Mouse (Mus musculus) cerebellum, adult 2 months (tissue): ENCODE data around the gene Tm2d1. TPM values are rescaled to one million over a fixed set of nuclear protein-coding genes. Genes with fewer than 3 reads are reported as not detected.

Experiments used
- DNase-seq, 2 experiments: peaks; one replicate each; pipeline ENCODE4 v3.0.0; 2021
- H3K27ac ChIP-seq: fragments of 200-500 bp; 2 replicates; pipeline ENCODE4 v1.5.1; 2012; ENCODE audit warnings: low read length, control low read depth, inconsistent platforms; ENCODE audit not compliant: insufficient read depth
- H3K27me3 ChIP-seq: fragments of 200-500 bp; 2 replicates; pipeline ENCODE4 v1.6.1; 2012; ENCODE audit warnings: inconsistent platforms, mild to moderate bottlenecking, low read length, moderate library complexity; ENCODE audit not compliant: control insufficient read depth, insufficient read depth
- H3K4me1 ChIP-seq: fragments of 200-500 bp; 2 replicates; pipeline ENCODE4 v1.6.1; 2011; ENCODE audit warnings: low read length; ENCODE audit not compliant: control insufficient read depth, insufficient read depth
- H3K4me3 ChIP-seq: fragments of 200-500 bp; replicated peaks from 2 replicates; pipeline ENCODE3; 2011; ENCODE audit warnings: mild to moderate bottlenecking, low read depth, low read length, control low read depth; ENCODE audit not compliant: insufficient read depth
- CTCF ChIP-seq: fragments of 200-500 bp; IDR thresholded peaks from 2 replicates; pipeline ENCODE4 v1.5.1; 2011; ENCODE audit warnings: low read depth, mild to moderate bottlenecking, control low read depth, low read length, moderate library complexity, borderline replicate concordance; ENCODE audit not compliant: insufficient read depth
- POLR2A ChIP-seq: fragments of 200-500 bp; IDR thresholded peaks from 2 replicates; pipeline ENCODE4 v1.6.1; 2011; ENCODE audit warnings: low read length, control low read depth, borderline replicate concordance; ENCODE audit not compliant: insufficient read depth
- WGBS: fragments of 180-500 bp; shearing (Covaris S2); methylation state at CpG from one replicate; pipeline ENCODE4 v1.1.7; 2018; 5-methylcytosine and 5-hydroxymethylcytosine counted together
- polyA plus RNA-seq: library from polyadenylated mRNA; depleted of rRNA; stranded (reverse); fragments of >200 nt; gene quantifications from 2 replicates; pipeline ENCODE4 v1.2.3, GENCODE M21; 2012; rRNA removed

Tm2d1 gene
- polyA plus RNA-seq, 1 experiment, result 61.3 TPM

DNA sequence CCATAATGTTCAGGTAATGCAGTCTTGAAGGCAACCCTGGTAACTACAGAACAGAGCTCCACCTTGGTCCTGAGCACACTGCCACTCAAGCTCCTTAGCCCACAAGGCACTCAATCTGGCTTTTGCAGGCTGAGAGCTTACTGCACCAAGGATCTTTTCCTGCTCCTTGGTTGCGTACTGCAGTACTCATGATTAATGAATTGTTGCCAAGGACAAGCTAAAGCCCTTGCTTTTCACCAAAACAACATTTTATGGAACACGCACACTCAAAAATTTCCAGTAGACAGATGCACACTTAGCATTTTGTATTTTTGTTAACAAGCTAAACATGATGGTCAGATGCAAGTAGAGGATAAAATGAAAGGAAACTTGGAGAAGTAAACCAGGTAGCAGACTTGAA is 66.0 kb downstream of the Tm2d1 start:
- DNase-seq, result no peak
- 88% methylated on average over 2 of the region's 2 CpGs for WGBS
- Histone ChIP-seq H3K27ac (no peak overlapping the region), H3K27me3 (no peaks in the 10 kb centered on the region), H3K4me1 (no peaks in the 10 kb centered on the region), H3K4me3 (no peak overlapping the region)
- TF ChIP-seq CTCF, result no peak
- TF ChIP-seq POLR2A, result no peak

Other genes starting within 250 kb of the Tm2d1 start
- gene Patj, start 12.5 kb upstream of the Tm2d1 start, polyA plus RNA-seq, result 124 and 141 TPM in 2 replicates